ENCODE assay signal across 8 mouse cellular contexts in the genomic region with DNA sequence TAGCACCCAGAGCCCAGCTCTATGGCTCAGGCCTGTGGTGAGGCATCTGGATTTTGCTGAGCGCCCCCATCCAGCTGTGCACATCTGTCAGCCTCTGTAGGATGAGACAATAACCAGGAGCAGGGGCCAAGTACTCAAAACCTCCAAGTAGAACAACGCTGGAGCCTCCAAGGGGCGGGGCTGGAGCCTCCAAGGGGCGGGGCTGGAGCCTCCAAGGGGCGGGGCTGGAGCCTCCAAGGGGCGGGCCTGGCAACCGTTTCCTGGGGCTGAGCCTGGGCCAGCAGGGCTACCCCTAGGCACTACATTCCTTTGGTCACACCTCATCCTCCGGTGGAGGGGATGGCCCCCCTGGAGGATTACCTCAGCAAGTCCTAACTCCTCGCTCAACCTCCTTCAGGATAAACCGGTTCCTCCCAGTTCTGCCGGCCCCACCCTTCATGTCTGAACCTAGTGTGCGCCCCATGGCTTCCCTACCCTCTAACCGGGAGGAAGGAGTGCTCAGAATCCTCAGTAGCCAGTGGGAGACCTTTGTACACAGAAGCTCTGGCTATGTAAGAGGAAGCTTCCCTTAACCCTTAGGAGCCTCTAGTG. TPM values are rescaled to one million over a fixed set of nuclear protein-coding genes. Genes with fewer than 3 reads are reported as not detected.
A peak's percentile ranks its signal among the peaks of the same experiment; 100 is the strongest.
DNase-seq lines count a peak whose midpoint lies in the region; ATAC-seq lines count a peak whose summit lies in the region.

No protein-coding gene starts in this region.

- no peak overlapping the region for H3K9ac ChIP-seq in embryonic facial prominence, embryonic 11.5 days (replicated peaks; ENCODE audit: low read length)
- H3K9ac ChIP-seq in heart, embryonic 16.5 days (ENCODE audit: low read length), result no peak overlapping the region

- peak overlapping the region; percentile 4; the same call in 1 of the 2 replicates for H3K4me2 ChIP-seq in embryonic facial prominence, embryonic 11.5 days (ENCODE audit: low read depth, low read length)
- H3K4me2 ChIP-seq in heart, embryonic 16.5 days (ENCODE audit: low read depth, low read length), result peak overlapping the region; percentile 38

- no peak overlapping the region for H3K27ac ChIP-seq in embryonic facial prominence, embryonic 11.5 days (replicated peaks; ENCODE audit: low read depth, low read length)
- peak overlapping the region; percentile 52 for H3K27ac ChIP-seq in heart, embryonic 16.5 days (ENCODE audit: low read length)

- DNase-seq in ovary, postnatal 10 days (ENCODE audit: low spot score), result peak; percentile 35
- no peak for DNase-seq in ovary, adult 18-20 months (ENCODE audit: low spot score)
- peak; percentile 62 for DNase-seq in embryonic facial prominence, embryonic 11.5 days (ENCODE audit: low spot score)
- DNase-seq in kidney, postnatal 36 days, result peak; percentile 51 to 72
- DNase-seq in urinary bladder, postnatal 25 days (ENCODE audit: low spot score), result peak; percentile 70
- DNase-seq in Muller cell, postnatal 12 days (ENCODE audit: inconsistent ontology term), result no peak

- H3K4me3 ChIP-seq in embryonic facial prominence, embryonic 11.5 days (ENCODE audit: low read depth, low read length), result no peak overlapping the region
- no peak overlapping the region for H3K4me3 ChIP-seq in heart, embryonic 16.5 days (ENCODE audit: low read length)

- H3K4me1 ChIP-seq in embryonic facial prominence, embryonic 11.5 days (ENCODE audit: control insufficient read depth, insufficient read depth, low read length), result peaks cover 3% of the 10 kb centered on the region; the same call in 1 of the 2 replicates
- peaks cover 24% of the 10 kb centered on the region for H3K4me1 ChIP-seq in heart, embryonic 16.5 days (ENCODE audit: control insufficient read depth, insufficient read depth, low read length)

- H3K9me3 ChIP-seq in embryonic facial prominence, embryonic 11.5 days (replicated peaks; ENCODE audit: control insufficient read depth, low read length), result no peaks in the 10 kb centered on the region
- H3K9me3 ChIP-seq in heart, embryonic 16.5 days (replicated peaks; ENCODE audit: control insufficient read depth, low read length), result no peaks in the 10 kb centered on the region

- no peaks in the 10 kb centered on the region for H3K36me3 ChIP-seq in embryonic facial prominence, embryonic 11.5 days (replicated peaks; ENCODE audit: control insufficient read depth, insufficient read depth, low read depth, low read length)
- H3K36me3 ChIP-seq in heart, embryonic 16.5 days (ENCODE audit: control insufficient read depth, insufficient read depth), result no peaks in the 10 kb centered on the region

- WGBS in embryonic facial prominence, embryonic 11.5 days, result 5% methylated on average over 13 of the region's 13 CpGs
- 12% methylated on average over 13 of the region's 13 CpGs for WGBS in heart, embryonic 16.5 days

- peak; percentile 57; the same call in 1 of the 2 replicates for ATAC-seq in embryonic facial prominence, embryonic 11.5 days (replicated peaks; ENCODE audit: insufficient number of reproducible peaks, low FRiP score, low TSS enrichment, low read depth)
- peak; percentile 64 for ATAC-seq in heart, embryonic 16.5 days (replicated peaks; ENCODE audit: extremely low read depth, insufficient read depth, low FRiP score)
- ATAC-seq in megakaryocyte-erythroid progenitor cell, adult 5-6 weeks (replicated peaks; ENCODE audit: low FRiP score, low TSS enrichment, poor library complexity, severe bottlenecking), result peak; percentile 57

- H3K27me3 ChIP-seq in embryonic facial prominence, embryonic 11.5 days (ENCODE audit: control insufficient read depth, insufficient read depth, low read length), result no peaks in the 10 kb centered on the region
- H3K27me3 ChIP-seq in heart, embryonic 16.5 days (ENCODE audit: control insufficient read depth, insufficient read depth, low read length), result no peaks in the 10 kb centered on the region

RNA-seq across cellular contexts. Expression of gene Man1c1, which starts 30.0 kb away (rescaled TPM):
- polyA plus RNA-seq in embryonic facial prominence, embryonic 11.5 days (2014; fragmentation: Nextera tagmentation; extraction: Ambion mirVana), result 1.9 and 3.3 TPM in 2 replicates
- polyA plus RNA-seq in heart, embryonic 16.5 days (2015; fragmentation: Nextera tagmentation; extraction: Ambion mirVana), result 4.4 and 5.1 TPM in 2 replicates
- total RNA-seq in megakaryocyte-erythroid progenitor cell, adult 5-6 weeks (2014; fragmentation: Nextera tagmentation), result 0.49 and 0.59 TPM in 2 replicates
- 0.53 TPM in 1 of 2 replicates, not detected in the other for total RNA-seq in megakaryocyte-erythroid progenitor cell, adult 5-6 weeks (2017)

RNA-seq across cellular contexts. Expression of gene Ldlrap1, which starts 33.7 kb away (rescaled TPM):
- polyA plus RNA-seq in embryonic facial prominence, embryonic 11.5 days (2014; fragmentation: Nextera tagmentation; extraction: Ambion mirVana), result 9.6 and 11.4 TPM in 2 replicates
- 14.7 and 15.8 TPM in 2 replicates for polyA plus RNA-seq in heart, embryonic 16.5 days (2015; fragmentation: Nextera tagmentation; extraction: Ambion mirVana)
- total RNA-seq in megakaryocyte-erythroid progenitor cell, adult 5-6 weeks (2014; fragmentation: Nextera tagmentation), result 28.5 and 34.9 TPM in 2 replicates
- 8.5 and 9.6 TPM in 2 replicates for total RNA-seq in megakaryocyte-erythroid progenitor cell, adult 5-6 weeks (2017)

Comparison
In these comparisons a context has a peak if more than half of its experiments do, and no peak if none do; other contexts are left out.
1. DNase-seq: peak in ovary, postnatal 10 days (single experiment), embryonic facial prominence, embryonic 11.5 days (single experiment), kidney, postnatal 36 days (2 of 2) and urinary bladder, postnatal 25 days (single experiment); none in ovary, adult 18-20 months (single experiment) and Muller cell, postnatal 12 days (single experiment).
2. Peak in every context shown above with its lines, with median percentiles within 50 percentile points of each other: ATAC-seq.